Mouse (Mus musculus): ENCODE data around the gene Grin2a. TPM values are rescaled to one million over a fixed set of nuclear protein-coding genes. Genes with fewer than 3 reads are reported as not detected.
A peak's percentile ranks its signal among the peaks of the same experiment; 100 is the strongest.

The Grin2a gene
- polyA plus RNA-seq, 2 experiments: not detected

DNA sequence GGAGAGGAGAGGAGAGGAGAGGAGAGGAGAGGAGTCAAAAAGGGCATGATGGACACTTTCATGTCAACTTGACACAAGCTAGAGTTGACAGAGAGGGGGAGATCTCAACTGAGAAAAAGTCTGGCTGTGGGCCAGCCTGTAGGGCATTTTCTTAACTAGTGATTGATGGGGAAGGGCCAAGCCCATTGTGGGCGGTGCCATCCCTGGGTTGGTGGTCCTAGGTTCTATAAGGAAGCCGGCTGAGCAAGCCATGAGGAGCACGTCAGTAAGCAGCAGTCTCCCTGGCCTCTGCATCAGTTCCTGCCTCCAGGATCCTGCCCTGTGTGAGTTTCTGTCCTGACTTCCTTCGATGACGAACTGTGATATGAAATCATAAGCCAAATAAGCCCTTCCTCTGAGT, 4.6 kb upstream of the Grin2a start:
- Histone ChIP-seq H3K27ac (no peak overlapping the region), H3K36me3 (replicated peaks; ENCODE audit: control insufficient read depth, insufficient read depth, low read depth) (no peaks in the 10 kb centered on the region), H3K9me3 (ENCODE audit: control insufficient read depth, low read length) (no peaks in the 10 kb centered on the region), H3K9ac (replicated peaks) (no peak overlapping the region), H3K4me3 (ENCODE audit: insufficient read depth in 1 of 2, low read depth in 2 of 2, low read length in 2 of 2) (no peak overlapping the region), H3K4me1 (replicated peaks; ENCODE audit: control insufficient read depth in 2 of 2, insufficient read depth in 2 of 2, low read length in 1 of 2) (no peaks in the 10 kb centered on the region), H3K4me2 (ENCODE audit: low read depth) (no peak overlapping the region), H3K27me3 (ENCODE audit: control insufficient read depth, insufficient read depth, low read length) (peaks cover 15% of the 10 kb centered on the region)
- DNase-seq (ENCODE audit: low read depth in 3 of 3, low spot score in 3 of 3) (no peak), ATAC-seq (ENCODE audit: insufficient read depth) (no peak)
- WGBS (ENCODE audit: insufficient replicate concordance): 54% methylated on average over 5 of the region's 5 CpGs
- TF ChIP-seq EP300 (IDR thresholded peaks at IDR 0.05; ENCODE audit: low read depth) (no peak), CTCF (IDR thresholded peaks at IDR 0.05; ENCODE audit: low read depth) (no peak)

DNA sequence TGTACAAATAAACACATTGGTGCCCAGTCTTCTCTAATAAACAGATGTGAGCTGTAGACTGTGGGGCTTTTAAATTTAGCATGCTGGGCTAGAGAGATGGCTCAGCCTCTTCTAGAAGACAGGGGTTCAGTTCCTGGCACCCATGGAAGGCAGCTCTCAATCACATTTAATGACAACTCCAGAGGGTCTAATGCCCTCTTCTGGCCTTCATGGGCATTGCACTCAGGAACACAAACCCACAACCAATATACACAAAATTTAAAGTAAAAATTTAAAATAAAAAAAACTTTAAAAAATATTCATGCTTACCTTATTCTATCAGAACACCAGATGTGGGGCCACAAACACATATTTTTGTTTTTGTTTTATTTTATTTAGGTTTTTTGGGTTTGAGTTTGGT, 2.6 kb upstream of the Grin2a start:
- no peak overlapping the region for H3K4me3 ChIP-seq (ENCODE audit: insufficient read depth in 1 of 2, low read depth in 2 of 2, low read length in 2 of 2)
- peaks cover 35% of the 10 kb centered on the region for H3K27me3 ChIP-seq (ENCODE audit: control insufficient read depth, insufficient read depth, low read length)
- no peaks in the 10 kb centered on the region for H3K4me1 ChIP-seq (replicated peaks; ENCODE audit: control insufficient read depth in 2 of 2, insufficient read depth in 2 of 2, low read length in 1 of 2)
- DNase-seq (ENCODE audit: low read depth in 3 of 3, low spot score in 3 of 3) (no peak), ATAC-seq (ENCODE audit: insufficient read depth) (no peak)
- TF ChIP-seq CTCF (IDR thresholded peaks at IDR 0.05; ENCODE audit: low read depth) (0 out of 2 replicates have a peak, but pooled peaks have one; percentile 24), EP300 (IDR thresholded peaks at IDR 0.05; ENCODE audit: low read depth) (no peak)
- no peak overlapping the region for H3K4me2 ChIP-seq (ENCODE audit: low read depth)
- no peak overlapping the region for H3K9ac ChIP-seq (replicated peaks)
- H3K27ac ChIP-seq: no peak overlapping the region
- no peaks in the 10 kb centered on the region for H3K36me3 ChIP-seq (replicated peaks; ENCODE audit: control insufficient read depth, insufficient read depth, low read depth)
- H3K9me3 ChIP-seq (ENCODE audit: control insufficient read depth, low read length): no peaks in the 10 kb centered on the region

DNA sequence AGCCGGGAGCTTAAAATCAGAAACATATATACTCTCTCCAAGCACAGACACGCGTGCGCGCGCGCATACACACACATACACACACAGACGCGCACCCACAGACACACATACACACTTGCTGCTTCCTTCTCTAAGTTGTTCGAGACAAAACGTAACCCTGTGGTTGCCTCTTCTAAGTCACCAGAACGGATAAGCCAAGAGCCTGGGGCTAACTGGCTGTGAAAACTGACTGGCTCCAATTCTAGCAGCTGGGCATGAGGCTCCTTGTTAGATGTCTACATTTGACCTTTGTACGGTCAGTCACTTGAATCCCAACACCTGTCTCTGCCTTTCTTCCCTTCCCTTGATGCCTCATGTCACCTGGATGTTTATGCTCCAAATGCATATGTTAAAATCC, 452 bp upstream of the Grin2a start:
- DNase-seq (ENCODE audit: low read depth in 3 of 3, low spot score in 3 of 3) (no peak), ATAC-seq (ENCODE audit: insufficient read depth) (no peak)
- 23% methylated on average over 13 of the region's 13 CpGs for WGBS (ENCODE audit: insufficient replicate concordance)
- Histone ChIP-seq H3K4me1 (replicated peaks; ENCODE audit: control insufficient read depth in 2 of 2, insufficient read depth in 2 of 2, low read length in 1 of 2) (no peaks in the 10 kb centered on the region), H3K27ac (no peak overlapping the region), H3K36me3 (replicated peaks; ENCODE audit: control insufficient read depth, insufficient read depth, low read depth) (no peaks in the 10 kb centered on the region), H3K4me3 (ENCODE audit: insufficient read depth in 1 of 2, low read depth in 2 of 2, low read length in 2 of 2) (no peak overlapping the region), H3K9ac (replicated peaks) (no peak overlapping the region), H3K9me3 (ENCODE audit: control insufficient read depth, low read length) (no peaks in the 10 kb centered on the region), H3K27me3 (ENCODE audit: control insufficient read depth, insufficient read depth, low read length) (peaks cover 47% of the 10 kb centered on the region), H3K4me2 (ENCODE audit: low read depth) (no peak overlapping the region)
- TF ChIP-seq EP300 (IDR thresholded peaks at IDR 0.05; ENCODE audit: low read depth) (no peak), CTCF (IDR thresholded peaks at IDR 0.05; ENCODE audit: low read depth) (no peak)

DNA sequence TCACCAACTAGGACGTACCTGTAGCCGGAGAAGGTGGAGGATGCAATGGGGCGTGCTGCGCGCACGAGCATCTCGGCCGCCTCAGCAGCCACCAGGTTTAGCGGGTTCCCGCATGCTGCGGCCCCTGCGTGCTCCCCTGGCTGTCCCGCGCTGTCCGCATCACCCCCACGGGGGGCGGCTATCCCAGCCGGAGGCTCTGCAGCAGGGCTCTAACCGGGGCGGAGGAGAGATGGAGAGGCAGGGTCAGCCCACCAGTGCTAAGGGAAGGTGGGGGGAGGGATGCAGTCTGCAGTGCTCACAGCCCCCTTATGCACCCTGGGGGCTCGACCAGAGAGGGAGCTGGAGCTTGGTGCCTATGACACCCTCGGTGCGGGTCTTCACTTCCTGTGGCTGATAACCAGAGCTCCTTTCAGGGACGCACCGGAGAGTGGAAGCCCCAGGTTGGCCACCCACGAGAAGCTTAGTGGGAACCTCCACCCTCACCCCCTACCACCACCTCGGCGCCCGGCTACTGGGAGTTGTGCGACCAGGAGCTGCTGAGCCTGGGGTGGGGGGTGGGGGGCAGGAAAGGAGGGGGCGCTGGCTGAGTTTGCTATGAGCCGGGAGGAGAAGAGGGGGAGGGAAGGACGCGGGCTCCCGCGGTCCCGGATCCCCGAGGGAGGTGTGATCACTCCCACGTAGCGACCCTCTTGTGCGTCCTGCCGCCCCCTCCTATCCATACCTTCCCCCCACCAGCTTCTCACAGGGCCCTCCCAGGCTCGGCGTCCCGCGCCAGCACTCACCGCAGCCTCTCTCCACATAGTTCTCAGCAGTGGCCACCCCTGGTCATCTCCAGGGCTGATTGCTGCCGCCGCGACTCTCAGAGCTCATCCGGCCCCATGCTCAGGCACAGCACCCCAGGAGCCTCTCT, 1.1 kb downstream of the Grin2a start:
- no peak overlapping the region for H3K9ac ChIP-seq (replicated peaks)
- H3K27ac ChIP-seq: no peak overlapping the region
- no peaks in the 10 kb centered on the region for H3K9me3 ChIP-seq (ENCODE audit: control insufficient read depth, low read length)
- H3K4me3 ChIP-seq (ENCODE audit: insufficient read depth in 1 of 2, low read depth in 2 of 2, low read length in 2 of 2): no peak overlapping the region
- H3K27me3 ChIP-seq (ENCODE audit: control insufficient read depth, insufficient read depth, low read length): peaks cover 47% of the 10 kb centered on the region
- no peak overlapping the region for H3K4me2 ChIP-seq (ENCODE audit: low read depth)
- TF ChIP-seq CTCF (IDR thresholded peaks at IDR 0.05; ENCODE audit: low read depth): no peak
- TF ChIP-seq EP300 (IDR thresholded peaks at IDR 0.05; ENCODE audit: low read depth): no peak
- no peak for DNase-seq (ENCODE audit: low read depth in 3 of 3, low spot score in 3 of 3)
- H3K36me3 ChIP-seq (replicated peaks; ENCODE audit: control insufficient read depth, insufficient read depth, low read depth): no peaks in the 10 kb centered on the region
- ATAC-seq (ENCODE audit: insufficient read depth): no peak
- no peaks in the 10 kb centered on the region for H3K4me1 ChIP-seq (replicated peaks; ENCODE audit: control insufficient read depth in 2 of 2, insufficient read depth in 2 of 2, low read length in 1 of 2)
- 2% methylated on average over 49 of the region's 51 CpGs for WGBS (ENCODE audit: insufficient replicate concordance)

DNA sequence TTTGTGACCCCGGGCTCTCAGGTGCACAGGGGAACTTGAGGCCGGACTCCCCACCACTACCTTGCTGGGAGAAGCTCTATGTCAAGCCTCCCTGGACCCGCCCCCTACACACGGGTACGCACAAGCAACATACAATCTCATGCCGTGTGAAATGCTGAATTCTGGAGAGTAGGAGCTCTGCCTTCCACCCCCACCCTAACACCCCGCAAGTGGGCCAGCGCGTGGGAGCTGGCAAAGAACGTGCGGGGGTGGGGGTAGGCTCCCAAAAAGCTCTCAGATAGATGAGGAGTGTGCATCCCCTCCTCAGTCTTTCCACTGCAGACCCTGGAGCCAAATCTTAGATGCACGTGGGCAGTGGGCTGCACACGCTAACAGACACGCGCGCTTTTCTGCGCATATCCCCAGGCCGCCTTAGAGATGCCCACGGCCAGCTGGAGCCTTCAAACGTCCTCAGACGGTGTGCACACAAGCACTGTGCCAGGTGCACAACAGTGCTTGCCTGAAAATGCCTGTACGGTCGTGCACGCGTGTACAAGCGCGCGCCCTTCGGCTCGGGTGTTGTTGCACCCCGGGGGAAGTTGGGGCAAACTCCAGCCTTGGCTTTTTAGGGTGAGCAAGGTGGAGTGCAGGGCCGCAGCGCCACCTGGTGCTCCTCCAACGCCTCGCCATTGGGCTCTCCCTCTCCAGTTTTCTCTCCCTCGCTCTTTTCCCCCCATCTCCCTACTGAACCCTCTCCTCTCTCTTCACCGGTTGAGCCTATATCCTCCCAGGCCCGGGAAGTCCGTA, 1.9 kb downstream of the Grin2a start:
- Histone ChIP-seq H3K4me2 (ENCODE audit: low read depth) (peak overlapping the region; percentile 32), H3K36me3 (replicated peaks; ENCODE audit: control insufficient read depth, insufficient read depth, low read depth) (no peaks in the 10 kb centered on the region), H3K27ac (no peak overlapping the region), H3K4me3 (ENCODE audit: insufficient read depth in 1 of 2, low read depth in 2 of 2, low read length in 2 of 2) (0 out of 4 replicates have a peak overlapping the region, but pooled peaks of 1 of the 2 experiments have one; percentile 5), H3K9me3 (ENCODE audit: control insufficient read depth, low read length) (no peaks in the 10 kb centered on the region), H3K9ac (replicated peaks) (no peak overlapping the region), H3K27me3 (ENCODE audit: control insufficient read depth, insufficient read depth, low read length) (peaks cover 47% of the 10 kb centered on the region), H3K4me1 (replicated peaks; ENCODE audit: control insufficient read depth in 2 of 2, insufficient read depth in 2 of 2, low read length in 1 of 2) (no peaks in the 10 kb centered on the region)
- DNase-seq (ENCODE audit: low read depth in 3 of 3, low spot score in 3 of 3) (no peak), ATAC-seq (ENCODE audit: insufficient read depth) (no peak)
- WGBS (ENCODE audit: insufficient replicate concordance): 4% methylated on average over 39 of the region's 39 CpGs
- TF ChIP-seq EP300 (IDR thresholded peaks at IDR 0.05; ENCODE audit: low read depth) (no peak), CTCF (IDR thresholded peaks at IDR 0.05; ENCODE audit: low read depth) (peak; percentile 71)

All from liver, embryonic 14.5 days (tissue).